Mouse (Mus musculus) neural tube, embryonic 11.5 days (tissue): ENCODE data around the gene Caprin1. TPM values are rescaled to one million over a fixed set of nuclear protein-coding genes. Genes with fewer than 3 reads are reported as not detected.

Experiments used
- ATAC-seq: fragments of 200-750 bp; cut with Nextera tagmentation; 2 replicates; pipeline ENCODE4 v1.8.0; 2017; ENCODE audit warnings: moderate number of reproducible peaks, mild to moderate bottlenecking, moderate TSS enrichment, moderate library complexity; ENCODE audit not compliant: insufficient read depth, low FRiP score, low TSS enrichment
- DNase-seq: peaks from one replicate; pipeline ENCODE4 v3.0.0-alpha.2; 2015; ENCODE audit warnings: low spot score
- H3K27ac ChIP-seq: fragments of 300-500 bp; sonication (generic); 2 replicates; pipeline ENCODE4 v1.5.1; 2014; ENCODE audit warnings: low read depth, mild to moderate bottlenecking, low read length
- H3K27me3 ChIP-seq: fragments of 300-500 bp; sonication (generic); 2 replicates; pipeline ENCODE4 v1.6.1; 2014; ENCODE audit warnings: mild to moderate bottlenecking, low read length, mixed read lengths; ENCODE audit not compliant: control insufficient read depth, insufficient read depth
- H3K36me3 ChIP-seq: fragments of 300-500 bp; sonication (generic); 2 replicates; pipeline ENCODE4 v1.6.1; 2014; ENCODE audit warnings: mild to moderate bottlenecking, low read length, moderate library complexity, mixed read lengths; ENCODE audit not compliant: control insufficient read depth, insufficient read depth
- H3K4me1 ChIP-seq: fragments of 300-500 bp; sonication (generic); 2 replicates; pipeline ENCODE4 v1.6.1; 2014; ENCODE audit warnings: low read length, mixed read lengths; ENCODE audit not compliant: control insufficient read depth, insufficient read depth
- H3K4me2 ChIP-seq: fragments of 300-500 bp; sonication (generic); 2 replicates; pipeline ENCODE4 v1.6.1; 2014; ENCODE audit warnings: low read depth, mild to moderate bottlenecking, moderate library complexity
- H3K4me3 ChIP-seq: fragments of 300-500 bp; sonication (generic); 2 replicates; pipeline ENCODE4 v1.5.1; 2014; ENCODE audit warnings: low read depth, low read length
- H3K9ac ChIP-seq: fragments of 300-500 bp; sonication (generic); 2 replicates; pipeline ENCODE4 v1.6.1; 2014; ENCODE audit warnings: mild to moderate bottlenecking, low read length
- H3K9me3 ChIP-seq: fragments of 300-500 bp; sonication (generic); 2 replicates; pipeline ENCODE4 v1.6.1; 2016; ENCODE audit warnings: low read length; ENCODE audit not compliant: control insufficient read depth
- WGBS: fragments of 180-500 bp; shearing (Covaris S2); extraction: QIAGEN DNeasy Blood & Tissue Kit; methylation state at CpG from one replicate; pipeline ENCODE4 v1.1.7; 2014; 5-methylcytosine and 5-hydroxymethylcytosine counted together
- polyA plus RNA-seq: library from polyadenylated mRNA; unstranded; fragments of >200 nt; fragmentation: Nextera tagmentation; extraction: Ambion mirVana; gene quantifications from 2 replicates; pipeline ENCODE4 v1.2.1, GENCODE M21; 2014

Caprin1 gene
- 624 and 649 TPM in 2 replicates for polyA plus RNA-seq

- Histone ChIP-seq H3K4me3 (peak within 1 kb of the TSS; percentile 97), H3K9ac (peak within 1 kb of the TSS; percentile 100), H3K9me3 (no peaks in the 10 kb centered on the region), H3K27ac (peak within 1 kb of the TSS; percentile 100), H3K27me3 (no peaks in the 10 kb centered on the region), H3K4me1 (peaks cover 3% of the 10 kb centered on the region; the same call in 1 of the 2 replicates), H3K4me2 (peak within 1 kb of the TSS; percentile 34), H3K36me3 (no peaks in the 10 kb centered on the region; the same call in 1 of the 2 replicates)
- 0% methylated on average over 33 of the region's 33 CpGs for WGBS
- ATAC-seq (peak; percentile 89), DNase-seq (peak; percentile 95)
These were observed at the start of gene Caprin1 for GRCm38 (mm10) chr2:103797491-103798009. TSS of gene Caprin1 (minus strand) at chr2:103797649.

GRCm38 (mm10) chr2:103846875-103847274 is 49.4 kb upstream of the Caprin1 start:
- Histone ChIP-seq H3K9me3 (no peaks in the 10 kb centered on the region), H3K4me2 (no peak overlapping the region), H3K9ac (no peak overlapping the region), H3K36me3 (no peaks in the 10 kb centered on the region), H3K27me3 (no peaks in the 10 kb centered on the region), H3K27ac (no peak overlapping the region), H3K4me1 (no peaks in the 10 kb centered on the region), H3K4me3 (no peak overlapping the region)
- WGBS = 89% methylated on average over 1 of the region's 1 CpGs
- no peak for ATAC-seq
- DNase-seq = no peak

DNA sequence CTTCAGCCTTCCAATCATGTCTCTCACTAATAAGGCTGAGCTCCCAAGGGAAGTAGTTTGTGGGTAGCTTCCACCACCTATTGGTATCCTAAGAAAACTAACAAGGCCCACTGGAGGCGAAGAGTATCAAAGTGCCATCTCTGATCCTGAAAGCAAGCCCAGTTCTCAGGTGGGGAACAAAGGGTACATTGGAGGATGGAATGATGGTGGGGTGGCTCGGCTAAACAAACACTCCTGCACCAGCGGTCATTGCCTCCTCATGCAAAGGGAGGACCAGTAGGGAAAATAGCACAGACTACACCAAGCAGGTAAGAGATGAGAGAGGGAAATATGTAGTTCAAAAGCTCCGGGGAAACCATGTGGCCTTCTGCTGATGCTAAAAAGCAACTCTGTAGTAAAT is 48.8 kb upstream of the Caprin1 start:
- H3K9ac ChIP-seq = no peak overlapping the region
- no peaks in the 10 kb centered on the region for H3K4me1 ChIP-seq
- no peak for DNase-seq
- no peaks in the 10 kb centered on the region for H3K36me3 ChIP-seq
- H3K4me2 ChIP-seq = no peak overlapping the region
- H3K27ac ChIP-seq = no peak overlapping the region
- ATAC-seq = no peak
- H3K9me3 ChIP-seq = no peaks in the 10 kb centered on the region
- WGBS = 91% methylated on average over 4 of the region's 4 CpGs
- H3K4me3 ChIP-seq = no peak overlapping the region
- H3K27me3 ChIP-seq = no peaks in the 10 kb centered on the region

GRCm38 (mm10) chr2:103844016-103844415 is 46.6 kb upstream of the Caprin1 start:
- Histone ChIP-seq H3K4me1 (no peaks in the 10 kb centered on the region), H3K36me3 (no peaks in the 10 kb centered on the region), H3K27ac (no peak overlapping the region), H3K27me3 (no peaks in the 10 kb centered on the region), H3K9ac (no peak overlapping the region), H3K4me3 (no peak overlapping the region), H3K9me3 (no peaks in the 10 kb centered on the region), H3K4me2 (no peak overlapping the region)
- no peak for ATAC-seq
- 89% methylated on average over 2 of the region's 2 CpGs for WGBS
- no peak for DNase-seq

DNA sequence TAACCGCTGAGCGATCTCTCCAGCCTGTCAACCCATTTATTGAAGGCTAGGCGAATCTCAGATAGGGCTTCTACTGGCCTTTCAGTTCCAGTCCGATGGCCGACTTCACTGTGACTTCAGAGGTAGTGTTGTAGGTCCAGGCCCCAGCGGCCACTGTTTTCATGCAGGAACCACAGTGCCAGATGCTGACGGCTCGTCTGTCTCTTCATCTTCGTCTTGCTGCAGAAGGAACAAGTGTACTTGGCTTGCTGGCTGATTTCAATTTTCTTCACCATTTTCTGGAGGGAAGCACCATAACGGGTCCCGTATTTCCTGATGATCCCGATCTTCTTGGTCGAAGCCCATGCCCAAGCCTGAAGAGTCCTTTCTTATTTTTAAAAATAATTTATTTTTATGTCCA is 45.9 kb upstream of the Caprin1 start:
- Histone ChIP-seq H3K9ac (no peak overlapping the region), H3K9me3 (no peaks in the 10 kb centered on the region), H3K36me3 (no peaks in the 10 kb centered on the region), H3K4me2 (no peak overlapping the region), H3K27me3 (no peaks in the 10 kb centered on the region), H3K27ac (no peak overlapping the region), H3K4me3 (no peak overlapping the region), H3K4me1 (no peaks in the 10 kb centered on the region)
- DNase-seq = no peak
- ATAC-seq = no peak
- WGBS = 95% methylated on average over 13 of the region's 13 CpGs

GRCm38 (mm10) chr2:103842299-103842698 is 44.9 kb upstream of the Caprin1 start:
- no peak overlapping the region for H3K27ac ChIP-seq
- no peak overlapping the region for H3K4me3 ChIP-seq
- no peak overlapping the region for H3K9ac ChIP-seq
- no peak for DNase-seq
- no peaks in the 10 kb centered on the region for H3K4me1 ChIP-seq
- WGBS = 89% methylated on average over 5 of the region's 5 CpGs
- no peaks in the 10 kb centered on the region for H3K36me3 ChIP-seq
- no peak for ATAC-seq
- H3K4me2 ChIP-seq = no peak overlapping the region
- H3K9me3 ChIP-seq = no peaks in the 10 kb centered on the region
- no peaks in the 10 kb centered on the region for H3K27me3 ChIP-seq

DNA sequence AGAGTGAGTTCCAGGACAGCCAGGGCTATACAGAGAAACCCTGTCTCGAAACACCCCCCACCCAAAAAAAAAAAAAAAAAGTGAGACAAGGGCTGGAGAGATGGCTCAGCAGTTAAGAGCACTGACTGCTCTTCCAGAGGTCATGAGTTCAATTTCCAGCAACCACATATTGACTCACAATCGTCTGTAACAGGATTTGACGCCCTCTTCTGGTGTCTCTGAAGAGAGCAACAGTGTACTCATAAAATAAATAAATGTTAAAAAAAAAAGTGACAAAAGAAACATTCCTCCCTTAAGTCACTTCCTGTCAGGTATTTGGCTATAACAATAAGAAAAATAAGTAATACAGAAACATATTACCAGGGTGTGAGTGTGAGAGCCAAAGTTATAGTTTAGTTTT is 41.0 kb upstream of the Caprin1 start:
- H3K4me3 ChIP-seq = no peak overlapping the region
- no peak overlapping the region for H3K4me2 ChIP-seq
- no peaks in the 10 kb centered on the region for H3K4me1 ChIP-seq
- H3K27me3 ChIP-seq = no peaks in the 10 kb centered on the region
- no peak overlapping the region for H3K27ac ChIP-seq
- H3K9ac ChIP-seq = no peak overlapping the region
- DNase-seq (no peak), ATAC-seq (no peak)
- H3K9me3 ChIP-seq = no peaks in the 10 kb centered on the region
- 74% methylated on average over 3 of the region's 3 CpGs for WGBS
- H3K36me3 ChIP-seq = no peaks in the 10 kb centered on the region

GRCm38 (mm10) chr2:103837166-103837565 is 39.7 kb upstream of the Caprin1 start:
- WGBS = 88% methylated on average over 4 of the region's 4 CpGs
- DNase-seq (no peak), ATAC-seq (no peak)
- Histone ChIP-seq H3K4me3 (no peak overlapping the region), H3K4me1 (no peaks in the 10 kb centered on the region), H3K27me3 (no peaks in the 10 kb centered on the region), H3K9me3 (no peaks in the 10 kb centered on the region), H3K4me2 (no peak overlapping the region), H3K9ac (no peak overlapping the region), H3K36me3 (no peaks in the 10 kb centered on the region), H3K27ac (no peak overlapping the region)

DNA sequence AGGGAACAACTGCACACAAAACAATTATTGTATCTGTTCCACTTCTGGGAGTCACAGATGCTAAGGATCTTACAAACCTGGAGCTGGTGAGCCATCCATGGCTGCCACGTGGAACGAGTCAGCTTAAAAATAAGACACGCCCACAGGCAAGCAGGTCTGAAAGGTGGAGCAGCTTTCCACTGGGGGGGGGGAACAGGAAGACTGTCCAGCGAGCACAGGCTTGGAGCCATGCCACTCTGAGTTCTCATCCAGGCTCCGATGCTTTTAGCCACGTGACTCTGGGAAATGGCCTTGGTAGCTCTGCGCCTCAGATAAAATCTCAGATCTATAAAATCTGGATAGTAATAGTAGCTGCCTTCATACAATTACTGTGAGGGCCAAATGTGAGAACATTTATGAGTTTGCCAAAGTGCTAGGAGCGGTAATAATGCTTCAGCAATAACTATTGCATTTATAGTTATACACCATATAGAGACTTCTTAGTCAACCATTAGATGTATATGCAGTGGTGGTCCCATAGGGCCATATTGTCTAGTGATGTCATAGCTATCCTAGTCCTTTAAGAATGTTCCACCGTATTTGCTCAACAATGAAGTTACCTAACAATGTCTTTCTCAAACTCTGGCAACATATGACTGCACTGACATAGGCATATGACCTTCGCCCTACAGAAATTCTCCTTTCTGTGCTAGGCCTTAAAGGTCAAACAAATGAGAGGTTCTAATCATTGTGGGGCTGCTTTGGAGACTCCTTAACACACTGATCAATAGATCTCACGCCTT is 38.4 kb upstream of the Caprin1 start:
- WGBS = 78% methylated on average over 11 of the region's 11 CpGs
- Histone ChIP-seq H3K9me3 (no peaks in the 10 kb centered on the region), H3K36me3 (no peaks in the 10 kb centered on the region), H3K4me1 (no peaks in the 10 kb centered on the region), H3K9ac (no peak overlapping the region), H3K27ac (no peak overlapping the region), H3K4me2 (no peak overlapping the region), H3K27me3 (no peaks in the 10 kb centered on the region), H3K4me3 (no peak overlapping the region)
- DNase-seq = no peak
- no peak for ATAC-seq
